9 mouse cellular contexts compared by ENCODE assay signal in the genomic region with DNA sequence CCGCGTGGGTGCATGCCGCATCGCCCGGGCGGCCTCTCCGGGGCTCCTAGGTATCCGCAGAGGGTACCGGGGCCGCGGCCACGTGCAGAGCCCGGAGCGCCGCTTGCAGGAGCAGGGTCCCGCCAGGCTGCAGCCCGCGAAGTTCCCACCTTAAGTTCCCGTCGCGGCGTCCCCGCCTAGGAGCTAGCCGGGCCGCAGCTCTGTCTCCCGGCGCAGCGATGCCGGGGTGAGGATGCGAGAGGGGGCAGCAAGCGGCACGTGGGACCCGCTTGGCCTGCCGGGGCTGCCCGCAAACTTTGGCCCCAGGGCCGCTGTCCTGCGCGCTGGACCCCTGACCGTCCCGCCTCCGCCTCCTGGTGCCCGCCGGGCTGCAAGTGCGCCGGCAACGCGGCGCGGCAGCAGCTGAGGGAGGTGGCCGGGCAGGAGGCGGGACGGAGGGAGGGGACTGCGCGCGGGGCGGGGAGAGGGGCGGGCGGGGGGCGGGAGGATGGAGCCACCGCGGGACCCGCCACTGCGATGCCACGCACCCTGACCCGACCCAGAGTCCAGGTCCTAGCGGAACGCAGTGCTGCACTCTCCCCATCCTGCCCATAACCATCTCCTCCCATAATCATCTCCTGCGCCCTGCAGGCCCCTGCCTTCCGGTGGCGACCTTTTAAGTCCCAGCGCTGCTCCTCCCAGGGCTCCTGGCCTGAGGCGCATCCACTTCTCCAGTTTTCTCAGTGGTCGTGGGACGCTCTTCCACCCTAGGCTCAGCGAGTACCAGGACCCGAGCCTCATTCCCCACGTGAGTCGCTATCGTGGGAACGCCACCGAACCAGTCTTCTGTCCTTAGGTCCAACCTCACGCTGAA. TPM values are rescaled to one million over a fixed set of nuclear protein-coding genes. Genes with fewer than 3 reads are reported as not detected.
DNase-seq lines count a peak whose midpoint lies in the region; ATAC-seq and TF ChIP-seq lines count a peak whose summit lies in the region.
"Had no signal": no experiment of that assay in that cellular context is flagged by ENCODE, and none has a peak within 500 bp of the region (broad histone marks: within the 10 kb centered on the region; RNA-seq: fewer than 3 reads in every experiment).

No protein-coding gene starts in this region.

- peak overlapping the region; percentile 69 for H3K4me2 ChIP-seq in lung, postnatal 0 days (replicated peaks; ENCODE audit: low read depth, low read length)

- H3K4me3 ChIP-seq in bone marrow, adult 2 months (replicated peaks; ENCODE audit: control insufficient read depth, low read depth, low read length), result peak overlapping the region; percentile 34
- peak overlapping the region; percentile 35; the same call in 1 of the 2 replicates for H3K4me3 ChIP-seq in kidney, adult 2 months (ENCODE audit: insufficient read depth, low read depth, low read length)
- H3K4me3 ChIP-seq in lung, postnatal 0 days (ENCODE audit: low read depth, low read length), result peak overlapping the region; percentile 39

- peak; percentile 59 for ATAC-seq in lung, postnatal 0 days

- H3K4me1 ChIP-seq in bone marrow, adult 2 months (ENCODE audit: control insufficient read depth, insufficient read depth, low read length), result no peaks in the 10 kb centered on the region
- no peaks in the 10 kb centered on the region for H3K4me1 ChIP-seq in kidney, adult 2 months (ENCODE audit: control insufficient read depth, insufficient read depth, low read length)
- H3K4me1 ChIP-seq in lung, postnatal 0 days (ENCODE audit: insufficient read depth, low read depth, low read length), result no peaks in the 10 kb centered on the region; the same call in 1 of the 2 replicates

- no peak for TF ChIP-seq EP300 in lung, postnatal 0 days (IDR thresholded peaks at IDR 0.05)

- peak; percentile 8 to 13 for DNase-seq in heart, adult 18-20 months
- no peak for DNase-seq in heart, adult 8-10 months (ENCODE audit: low spot score)
- DNase-seq in gastrocnemius, postnatal 25 days, result peak; percentile 44
- DNase-seq in kidney, adult 2 months, result peak; percentile 65
- peak; percentile 29 for DNase-seq in lung, postnatal 0 days (ENCODE audit: low spot score)
- DNase-seq in right cerebral cortex, postnatal 14 days, result peak; percentile 42
- DNase-seq in cerebellum, adult 11 months, result no peak

- no peak overlapping the region for H3K9ac ChIP-seq in lung, postnatal 0 days (replicated peaks; ENCODE audit: low read depth)

- no peak overlapping the region for H3K27ac ChIP-seq in bone marrow, adult 2 months (ENCODE audit: control insufficient read depth, insufficient read depth, low read depth, low read length, poor library complexity)
- no peak overlapping the region for H3K27ac ChIP-seq in kidney, adult 2 months (ENCODE audit: insufficient read depth, low read depth, low read length)
- no peak overlapping the region for H3K27ac ChIP-seq in lung, postnatal 0 days (ENCODE audit: low read length)

- no peaks in the 10 kb centered on the region for H3K9me3 ChIP-seq in lung, postnatal 0 days (ENCODE audit: low read length)

- H3K27me3 ChIP-seq in kidney, adult 2 months (replicated peaks; ENCODE audit: control insufficient read depth, insufficient read depth, low read length), result peaks cover 2% of the 10 kb centered on the region; the same call in 1 of the 2 replicates
- peaks cover 38% of the 10 kb centered on the region for H3K27me3 ChIP-seq in lung, postnatal 0 days (replicated peaks; ENCODE audit: insufficient read depth, low read length)

- 2% methylated on average over 77 of the region's 82 CpGs for WGBS in bone marrow, adult 2 months
- WGBS in kidney, adult 2 months, result 2% methylated on average over 81 of the region's 82 CpGs
- 1% methylated on average over 52 of the region's 82 CpGs for WGBS in lung, postnatal 0 days

- TF ChIP-seq POLR2A in bone marrow, adult 2 months (IDR thresholded peaks at IDR 0.05; ENCODE audit: borderline replicate concordance, control insufficient read depth, low read depth, low read length), result no peak
- no peak for TF ChIP-seq POLR2A in kidney, adult 2 months (IDR thresholded peaks at IDR 0.05; ENCODE audit: low read depth, low read length)

- TF ChIP-seq CTCF in bone marrow, adult 2 months (IDR thresholded peaks at IDR 0.05; ENCODE audit: control insufficient read depth, insufficient read depth, low read length), result no peak
- TF ChIP-seq CTCF in kidney, adult 2 months (conservative IDR thresholded peaks at IDR 0.05; ENCODE audit: insufficient read depth, insufficient read length, low read depth, low read length), result no peak
- peak; percentile 25 for TF ChIP-seq CTCF in lung, postnatal 0 days (IDR thresholded peaks at IDR 0.05)

- H3K36me3 ChIP-seq in kidney, adult 2 months (ENCODE audit: control insufficient read depth, insufficient read depth, low read length), result no peaks in the 10 kb centered on the region
- no peaks in the 10 kb centered on the region for H3K36me3 ChIP-seq in lung, postnatal 0 days (ENCODE audit: insufficient read depth, low read length)

RNA-seq across cellular contexts. Expression of gene Kcng1, which starts 0.6 kb away (rescaled TPM):
- total RNA-seq in heart, adult 18-20 months (2021), result not detected
- not detected for total RNA-seq in heart, adult 8-10 months (2022)
- not detected in 2 replicates for polyA plus RNA-seq in bone marrow, adult 2 months (2011; ENCODE audit: insufficient read depth, insufficient read length, low replicate concordance, missing spikeins)
- under 1 TPM; 0.21 to 0.26 TPM for total RNA-seq in gastrocnemius, postnatal 25 days (2021)
- 0.77 and 0.95 TPM in 2 replicates for polyA plus RNA-seq in kidney, adult 2 months (2012; rRNA removed)
- polyA plus RNA-seq in lung, postnatal 0 days (2015; fragmentation: Nextera tagmentation; extraction: Ambion mirVana), result 0.08 and 0.26 TPM in 2 replicates
- total RNA-seq: CH12.LX had no signal

RNA-seq across cellular contexts. Expression of gene Mocs3, which starts 50.5 kb away (rescaled TPM):
- 1 to 10 TPM; 8.4 to 9.4 TPM for total RNA-seq in heart, adult 18-20 months (2021)
- 1 to 10 TPM; 7.3 to 9.7 (median 7.8) TPM for total RNA-seq in heart, adult 8-10 months (2022)
- polyA plus RNA-seq in bone marrow, adult 2 months (2011; ENCODE audit: insufficient read depth, insufficient read length, low replicate concordance, missing spikeins), result 1.1 and 5.1 TPM in 2 replicates
- 1 to 10 TPM; 3.9 to 4.0 TPM for total RNA-seq in gastrocnemius, postnatal 25 days (2021)
- polyA plus RNA-seq in kidney, adult 2 months (2012; rRNA removed), result 9.3 and 14.8 TPM in 2 replicates
- polyA plus RNA-seq in lung, postnatal 0 days (2015; fragmentation: Nextera tagmentation; extraction: Ambion mirVana), result 5.6 and 5.9 TPM in 2 replicates

RNA-seq across cellular contexts. Expression of gene Dpm1, which starts 50.6 kb away (rescaled TPM):
- total RNA-seq in heart, adult 18-20 months (2021), result 10 to 100 TPM; 79.1 to 87.3 TPM
- 10 to 100 TPM; 63.2 to 95.5 (median 78.2) TPM for total RNA-seq in heart, adult 8-10 months (2022)
- 20.1 and 59.2 TPM in 2 replicates for polyA plus RNA-seq in bone marrow, adult 2 months (2011; ENCODE audit: insufficient read depth, insufficient read length, low replicate concordance, missing spikeins)
- total RNA-seq in gastrocnemius, postnatal 25 days (2021), result 10 to 100 TPM; 70.2 to 73.6 TPM
- polyA plus RNA-seq in kidney, adult 2 months (2012; rRNA removed), result 35.8 and 36.6 TPM in 2 replicates
- 134 and 145 TPM in 2 replicates for polyA plus RNA-seq in lung, postnatal 0 days (2015; fragmentation: Nextera tagmentation; extraction: Ambion mirVana)

RNA-seq across cellular contexts. Expression of gene Gm20716, which starts 50.8 kb away (rescaled TPM):
- total RNA-seq in heart, adult 18-20 months (2021), result 10 to 100 TPM; 14.2 to 21.2 TPM
- total RNA-seq in heart, adult 8-10 months (2022), result 10 to 100 TPM; 16.1 to 23.2 (median 19.1) TPM
- polyA plus RNA-seq in bone marrow, adult 2 months (2011; ENCODE audit: insufficient read depth, insufficient read length, low replicate concordance, missing spikeins), result 18.3 and 20.2 TPM in 2 replicates
- total RNA-seq in gastrocnemius, postnatal 25 days (2021), result 1 to 10 TPM; 8.2 to 9.1 TPM
- 3.4 and 8.5 TPM in 2 replicates for polyA plus RNA-seq in kidney, adult 2 months (2012; rRNA removed)
- polyA plus RNA-seq in lung, postnatal 0 days (2015; fragmentation: Nextera tagmentation; extraction: Ambion mirVana), result 8.4 and 11.6 TPM in 2 replicates

Comparison
In these comparisons a context has a peak if more than half of its experiments do, and no peak if none do; other contexts are left out.
1. DNase-seq: peak in heart, adult 18-20 months (2 of 2), gastrocnemius, postnatal 25 days (single experiment), kidney, adult 2 months (single experiment), lung, postnatal 0 days (single experiment) and right cerebral cortex, postnatal 14 days (single experiment); none in heart, adult 8-10 months (single experiment) and cerebellum, adult 11 months (single experiment).
2. Peak in every context shown above with its lines, with median percentiles within 50 percentile points of each other: H3K4me3 ChIP-seq.